Mouse (Mus musculus): ENCODE results near the gene Shoc2. TPM values are rescaled to one million over a fixed set of nuclear protein-coding genes. Genes with fewer than 3 reads are reported as not detected.

Gene Shoc2
- polyA plus RNA-seq, 1 experiment from 2014 or later = 34.5 TPM

DNA sequence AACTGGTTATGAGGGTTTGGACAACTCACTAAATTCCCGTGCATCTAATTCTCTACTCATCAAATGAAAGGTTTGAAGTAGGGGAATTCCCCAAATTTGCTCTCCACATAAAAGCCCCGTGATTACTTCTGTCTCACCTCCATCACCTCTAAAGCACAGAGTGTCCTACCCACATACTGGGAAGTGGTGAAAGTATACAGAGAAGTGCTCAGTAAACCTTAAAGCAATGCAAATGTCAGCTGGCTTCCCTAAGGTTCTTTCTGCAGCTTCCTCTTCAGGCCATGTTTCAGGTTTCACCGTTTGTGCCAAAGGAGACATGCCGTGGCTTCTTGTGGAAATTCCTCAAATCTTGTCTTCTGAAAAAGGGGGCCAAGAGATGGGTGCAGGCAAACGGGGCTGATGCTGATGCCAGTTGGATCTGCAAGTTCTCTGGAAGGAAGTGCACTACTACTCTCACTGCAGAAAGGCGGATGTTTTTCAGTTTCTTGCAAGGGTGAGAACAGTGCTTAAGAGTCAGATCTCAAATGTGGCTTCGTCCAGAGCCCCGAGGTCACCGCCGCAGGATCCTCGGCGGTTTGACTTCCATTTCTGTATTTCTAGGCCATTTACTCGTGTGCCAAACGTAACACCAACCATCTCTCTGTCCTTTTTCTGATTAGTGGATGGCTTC lies 44.0 kb upstream of the Shoc2 start:
- H3K27me3 ChIP-seq (ENCODE audit: insufficient read depth, low read length) = no peaks in the 10 kb centered on the region

DNA sequence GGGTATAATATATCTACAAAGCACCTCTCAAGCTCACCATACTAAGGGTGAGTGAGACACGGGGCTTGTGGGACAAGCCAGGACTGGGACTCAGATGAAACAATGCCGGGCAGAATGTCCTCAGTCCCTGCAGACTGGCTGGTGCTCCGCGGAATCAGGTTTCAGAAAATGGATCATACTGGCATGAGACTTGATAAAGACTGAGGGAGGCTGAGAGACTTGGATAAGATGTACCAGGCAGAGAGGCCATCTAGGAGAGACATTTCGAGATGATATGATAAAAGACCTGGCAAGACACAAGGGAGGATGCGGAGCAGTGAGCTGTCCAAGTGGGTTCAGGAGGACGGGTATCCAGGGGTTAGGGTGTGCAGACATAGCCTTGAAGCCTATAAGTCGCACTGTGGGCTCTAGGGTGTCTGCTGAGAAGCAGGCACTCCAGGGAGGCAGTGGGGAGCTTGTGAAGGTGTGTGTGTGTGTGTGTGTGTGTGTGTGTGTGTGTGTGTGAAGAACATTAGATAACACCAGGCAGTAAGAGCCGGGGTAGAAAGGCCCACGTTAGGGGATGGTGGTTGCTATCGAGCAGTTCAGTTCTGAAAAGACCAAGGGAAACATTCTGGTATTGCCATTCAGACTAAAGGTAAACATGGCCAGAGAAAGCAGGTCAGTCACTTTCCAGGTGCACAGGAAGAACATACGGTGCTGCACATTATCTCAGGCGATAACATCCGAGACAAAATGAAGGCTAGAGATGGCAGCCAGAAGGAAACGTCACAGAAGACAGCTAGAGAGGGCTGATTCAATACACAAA lies 42.0 kb upstream of the Shoc2 start:
- no peaks in the 10 kb centered on the region for H3K36me3 ChIP-seq (ENCODE audit: insufficient read depth, low read length)
- no peaks in the 10 kb centered on the region for H3K9me3 ChIP-seq (replicated peaks; ENCODE audit: low read length)
- peaks cover 15% of the 10 kb centered on the region; the same call in 1 of the 2 replicates for H3K4me1 ChIP-seq (replicated peaks; ENCODE audit: insufficient read depth, low read length)
- no peak for DNase-seq (ENCODE audit: low spot score)
- H3K4me2 ChIP-seq (ENCODE audit: low read length) = peak overlapping the region; percentile 58
- peak overlapping the region; percentile 90 for H3K4me3 ChIP-seq (replicated peaks; ENCODE audit: low read depth, low read length)
- peak overlapping the region; percentile 62 for H3K9ac ChIP-seq (ENCODE audit: low read depth, low read length)
- no peak for TF ChIP-seq CTCF (IDR thresholded peaks at IDR 0.05; ENCODE audit: low read depth)
- 44% methylated on average over 15 of the region's 15 CpGs for WGBS
- peak overlapping the region; percentile 85 for H3K27ac ChIP-seq
- ATAC-seq (replicated peaks; ENCODE audit: low FRiP score, low read depth) = 0 out of 2 replicates have a peak, but pooled peaks have one; percentile 14
- H3K27me3 ChIP-seq (ENCODE audit: insufficient read depth, low read length) = no peaks in the 10 kb centered on the region

More for the DNA sequence above, 44.0 kb upstream of the Shoc2 start:
- Histone ChIP-seq H3K9ac (ENCODE audit: low read depth, low read length) (no peak overlapping the region), H3K4me3 (replicated peaks; ENCODE audit: low read depth, low read length) (no peak overlapping the region), H3K9me3 (replicated peaks; ENCODE audit: low read length) (no peaks in the 10 kb centered on the region), H3K4me2 (ENCODE audit: low read length) (no peak overlapping the region), H3K4me1 (replicated peaks; ENCODE audit: insufficient read depth, low read length) (peaks cover 9% of the 10 kb centered on the region; the same call in 1 of the 2 replicates), H3K27ac (no peak overlapping the region), H3K36me3 (ENCODE audit: insufficient read depth, low read length) (no peaks in the 10 kb centered on the region)
- ATAC-seq (replicated peaks; ENCODE audit: low FRiP score, low read depth) (no peak), DNase-seq (ENCODE audit: low spot score) (no peak)
- 82% methylated on average over 14 of the region's 14 CpGs for WGBS
- TF ChIP-seq CTCF (IDR thresholded peaks at IDR 0.05; ENCODE audit: low read depth) = no peak

DNA sequence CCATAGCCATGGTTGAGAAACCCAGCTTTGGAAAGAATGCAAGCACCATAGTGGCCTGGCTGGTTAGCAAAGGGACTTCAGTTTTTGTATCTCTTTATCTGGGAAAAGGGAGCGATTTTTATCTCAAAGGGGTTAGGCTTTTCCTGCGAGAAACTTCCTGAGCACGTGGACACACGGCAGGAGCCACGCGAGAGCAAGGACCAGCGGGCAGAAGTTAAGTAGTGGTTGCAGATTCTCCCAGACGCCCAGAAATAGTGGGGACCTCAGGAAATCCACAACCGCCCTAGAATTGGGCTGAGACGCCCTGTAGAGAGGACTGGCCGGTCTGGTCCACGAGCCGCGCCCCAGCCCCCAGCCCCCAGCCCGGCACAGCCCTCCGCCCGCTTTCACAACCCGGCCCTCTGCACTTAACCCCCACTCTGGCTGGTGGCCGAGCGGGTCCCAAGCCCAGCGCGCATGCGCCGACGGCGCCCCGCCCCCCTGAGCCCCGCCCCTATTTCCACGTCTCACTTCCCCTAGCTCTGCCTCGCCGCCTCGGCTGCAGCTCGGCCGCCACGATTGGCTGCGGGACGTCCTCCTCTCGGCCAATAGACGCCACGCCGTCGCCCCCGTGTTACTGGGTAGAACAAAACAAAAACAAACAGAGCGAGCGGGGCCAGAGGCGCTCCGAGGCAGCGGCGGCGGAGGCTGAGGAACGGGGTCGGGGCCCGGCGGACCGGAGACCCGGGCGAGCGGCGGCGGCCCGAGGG lies 41.2 kb upstream of the Shoc2 start:
- Histone ChIP-seq H3K27ac (peak overlapping the region; percentile 88), H3K9ac (ENCODE audit: low read depth, low read length) (peak overlapping the region; percentile 85), H3K9me3 (replicated peaks; ENCODE audit: low read length) (no peaks in the 10 kb centered on the region), H3K4me2 (ENCODE audit: low read length) (peak overlapping the region; percentile 58), H3K27me3 (ENCODE audit: insufficient read depth, low read length) (no peaks in the 10 kb centered on the region), H3K4me3 (replicated peaks; ENCODE audit: low read depth, low read length) (peak overlapping the region; percentile 90), H3K36me3 (ENCODE audit: insufficient read depth, low read length) (no peaks in the 10 kb centered on the region), H3K4me1 (replicated peaks; ENCODE audit: insufficient read depth, low read length) (peaks cover 15% of the 10 kb centered on the region; the same call in 1 of the 2 replicates)
- TF ChIP-seq CTCF (IDR thresholded peaks at IDR 0.05; ENCODE audit: low read depth) = no peak
- WGBS = under 1% methylated on average over 52 of the region's 61 CpGs
- ATAC-seq (replicated peaks; ENCODE audit: low FRiP score, low read depth) (peak; percentile 97), DNase-seq (ENCODE audit: low spot score) (peak; percentile 99)

DNA sequence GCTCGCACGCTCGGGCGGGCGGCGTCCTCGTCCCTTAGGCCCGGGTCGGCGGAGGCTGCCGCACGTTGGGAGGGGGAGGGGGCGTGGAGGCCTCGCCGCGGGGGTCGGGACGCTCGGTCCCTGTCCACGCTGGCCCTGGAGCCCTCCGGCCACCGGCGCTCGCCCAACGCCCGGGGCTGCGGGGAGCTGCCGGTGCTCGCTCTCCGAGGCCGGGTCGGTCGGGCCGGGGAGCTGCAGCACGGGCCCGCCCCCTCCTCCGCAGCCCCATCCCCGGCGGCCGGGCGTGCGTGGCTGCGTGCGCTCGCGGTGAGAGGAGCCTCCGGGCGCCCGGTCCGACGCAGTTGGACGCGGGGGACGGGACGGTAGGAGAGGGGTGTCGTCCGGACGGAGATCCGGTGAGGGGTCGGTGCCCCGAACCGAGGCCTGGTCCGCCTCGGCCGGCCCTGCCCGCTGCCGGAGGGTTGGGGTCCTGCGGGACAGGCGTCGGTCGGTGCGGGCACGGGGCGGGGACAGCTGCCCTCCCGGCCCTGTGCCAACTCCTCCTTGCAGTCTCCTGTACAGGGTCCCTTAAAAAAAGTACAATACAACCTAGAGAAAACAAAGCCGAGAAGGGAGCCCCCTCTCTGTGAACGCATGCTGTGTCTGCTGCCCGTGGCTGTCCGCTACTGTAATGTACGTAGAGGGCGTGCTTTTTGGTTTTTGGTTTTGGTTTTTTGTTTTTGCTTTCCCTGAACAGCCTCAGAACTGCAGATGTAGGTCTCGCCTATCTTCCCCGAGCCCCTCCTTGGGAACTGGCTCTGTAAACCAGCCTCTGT lies 40.4 kb upstream of the Shoc2 start:
- Histone ChIP-seq H3K4me3 (replicated peaks; ENCODE audit: low read depth, low read length) (peak overlapping the region; percentile 90), H3K9me3 (replicated peaks; ENCODE audit: low read length) (no peaks in the 10 kb centered on the region)
- under 1% methylated on average over 45 of the region's 83 CpGs for WGBS

DNA sequence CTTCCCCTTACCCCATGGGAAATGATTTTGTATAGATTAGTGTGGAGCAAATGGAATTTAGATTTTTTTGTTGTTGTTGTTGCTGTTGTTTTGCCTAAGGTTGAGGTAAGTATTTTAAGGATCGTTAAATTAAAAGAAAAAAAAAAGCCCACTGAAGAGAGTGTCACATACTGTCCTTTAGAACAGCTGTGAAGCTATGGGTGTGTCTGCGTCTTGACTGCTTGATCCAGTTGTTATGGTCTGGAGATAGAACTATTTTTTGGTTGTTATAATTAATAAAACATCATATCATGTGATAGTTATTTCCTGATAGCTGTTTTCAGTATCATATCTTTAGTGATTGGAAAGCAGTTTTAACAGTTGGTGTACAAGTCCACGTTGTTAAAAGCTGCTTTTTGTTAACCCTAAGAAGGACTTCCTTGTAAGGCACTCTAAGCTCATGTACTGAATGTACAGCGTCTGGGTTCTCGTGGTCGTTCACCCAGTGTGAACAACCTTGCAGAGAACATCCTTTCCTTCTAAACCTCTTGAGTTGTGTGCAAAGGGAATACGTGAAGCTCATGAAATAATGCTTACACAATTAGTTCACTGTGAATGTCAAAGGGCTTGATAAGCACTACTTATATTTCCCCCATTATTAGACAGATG lies 39.1 kb upstream of the Shoc2 start:
- H3K27ac ChIP-seq = no peak overlapping the region
- H3K9ac ChIP-seq (ENCODE audit: low read depth, low read length) = no peak overlapping the region; the same call in 1 of the 2 replicates
- H3K9me3 ChIP-seq (replicated peaks; ENCODE audit: low read length) = no peaks in the 10 kb centered on the region
- TF ChIP-seq CTCF (IDR thresholded peaks at IDR 0.05; ENCODE audit: low read depth) = no peak
- peaks cover 15% of the 10 kb centered on the region; the same call in 1 of the 2 replicates for H3K4me1 ChIP-seq (replicated peaks; ENCODE audit: insufficient read depth, low read length)
- 36% methylated on average over 7 of the region's 7 CpGs for WGBS
- peak overlapping the region; percentile 90 for H3K4me3 ChIP-seq (replicated peaks; ENCODE audit: low read depth, low read length)
- H3K4me2 ChIP-seq (ENCODE audit: low read length) = peak overlapping the region; percentile 55
- peaks cover 4% of the 10 kb centered on the region; the same call in 1 of the 2 replicates for H3K36me3 ChIP-seq (ENCODE audit: insufficient read depth, low read length)
- ATAC-seq (replicated peaks; ENCODE audit: low FRiP score, low read depth) (no peak), DNase-seq (ENCODE audit: low spot score) (no peak)
- no peaks in the 10 kb centered on the region for H3K27me3 ChIP-seq (ENCODE audit: insufficient read depth, low read length)

More for the DNA sequence above, 40.4 kb upstream of the Shoc2 start:
- Histone ChIP-seq H3K27ac (peak overlapping the region; percentile 88), H3K4me1 (replicated peaks; ENCODE audit: insufficient read depth, low read length) (peaks cover 15% of the 10 kb centered on the region; the same call in 1 of the 2 replicates), H3K9ac (ENCODE audit: low read depth, low read length) (peak overlapping the region; percentile 85), H3K27me3 (ENCODE audit: insufficient read depth, low read length) (no peaks in the 10 kb centered on the region), H3K4me2 (ENCODE audit: low read length) (peak overlapping the region; percentile 55), H3K36me3 (ENCODE audit: insufficient read depth, low read length) (no peaks in the 10 kb centered on the region)
- peak; percentile 65 for TF ChIP-seq CTCF (IDR thresholded peaks at IDR 0.05; ENCODE audit: low read depth)
- DNase-seq (ENCODE audit: low spot score) (peak; percentile 87), ATAC-seq (replicated peaks; ENCODE audit: low FRiP score, low read depth) (peak; percentile 61)
